Mouse (Mus musculus) cortical plate, adult 2 months (tissue): ENCODE data around the gene Syce2.

Experiments used
- CTCF ChIP-seq: fragments of 200-500 bp; IDR thresholded peaks from 2 replicates; pipeline ENCODE4 v1.5.1; 2011; ENCODE audit warnings: mild to moderate bottlenecking, control low read depth, low read length; ENCODE audit not compliant: insufficient read depth; ENCODE audit errors: extremely low read depth
- POLR2A ChIP-seq: fragments of 200-500 bp; IDR thresholded peaks from 2 replicates; pipeline ENCODE4 v1.6.1; 2011; ENCODE audit warnings: mild to moderate bottlenecking, low read length, control low read depth; ENCODE audit not compliant: insufficient read depth; ENCODE audit errors: extremely low read depth

GRCm38 (mm10) chr8:84936962-84937546 lies 65.1 kb downstream of the Syce2 start, which contains the start of gene Mast1:
- TF ChIP-seq CTCF = peak; percentile 34; the same call in 1 of the 2 replicates
- no peak for TF ChIP-seq POLR2A
